Mouse (Mus musculus) thymus, adult 2 months (tissue): ENCODE measurements around the gene Btbd10.

Source experiments
- CTCF ChIP-seq: fragments of 200-500 bp; IDR thresholded peaks from 2 replicates; pipeline ENCODE4 v1.5.1; 2012; ENCODE audit warnings: mild to moderate bottlenecking, control low read depth, low read length, moderate library complexity, borderline replicate concordance; ENCODE audit not compliant: control insufficient read depth, poor library complexity, insufficient read depth; ENCODE audit errors: extremely low read depth
- POLR2A ChIP-seq: fragments of 200-500 bp; IDR thresholded peaks from 2 replicates; pipeline ENCODE4 v1.6.1; 2012; ENCODE audit warnings: mild to moderate bottlenecking, low read length, control low read depth, moderate library complexity; ENCODE audit not compliant: control insufficient read depth, poor library complexity, insufficient read depth; ENCODE audit errors: extremely low read depth

DNA sequence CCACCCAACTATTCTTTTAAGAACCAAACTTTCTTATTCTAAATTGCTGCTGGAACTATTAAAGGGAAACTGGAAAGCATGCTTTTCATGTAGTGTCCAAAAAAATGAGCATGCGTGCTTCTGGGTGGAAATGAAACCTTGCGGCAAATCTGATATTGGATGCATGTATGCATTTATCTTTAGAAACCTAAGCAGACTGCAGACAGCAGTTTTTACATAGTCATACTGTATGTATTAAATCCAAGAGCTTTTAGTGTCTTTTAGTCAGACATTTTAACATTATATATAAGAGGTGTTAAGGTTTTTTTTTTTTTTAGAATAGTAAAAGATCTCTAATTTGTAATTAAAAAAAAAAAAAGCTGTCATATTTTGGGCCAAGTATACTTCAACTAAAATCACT is 21.5 kb downstream of the Btbd10 start:
- TF ChIP-seq CTCF (no peak), POLR2A (no peak)
